Mouse (Mus musculus): Measurements from ENCODE around the gene Gpatch8. TPM values are rescaled to one million over a fixed set of nuclear protein-coding genes. Genes with fewer than 3 reads are reported as not detected.

Gpatch8 gene
- polyA plus RNA-seq, 1 experiment = 26.3 TPM

DNA sequence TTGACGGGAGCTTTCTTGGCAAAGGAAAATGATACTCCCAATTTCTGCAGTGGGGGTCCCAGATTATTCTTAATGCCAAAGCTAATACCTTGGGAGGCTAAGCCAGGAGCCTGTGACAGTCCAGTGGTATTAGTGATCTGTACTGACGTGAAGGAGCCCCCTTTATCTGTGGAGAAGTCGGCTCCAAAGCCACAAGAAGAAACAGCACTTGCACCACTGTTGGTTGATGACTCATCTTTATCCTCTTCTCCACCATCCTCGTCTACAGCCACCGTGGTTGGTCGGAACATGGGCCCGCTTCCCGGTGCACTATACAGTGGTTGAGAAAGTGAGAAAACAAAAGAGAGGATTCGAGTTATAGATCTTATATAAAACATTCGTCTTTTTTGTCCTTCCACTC, 74.4 kb downstream of the Gpatch8 start:
- peaks cover 66% of the 10 kb centered on the region for H3K36me3 ChIP-seq (ENCODE audit: control insufficient read depth, insufficient read depth, low read length)
- no peaks in the 10 kb centered on the region for H3K4me1 ChIP-seq (ENCODE audit: control insufficient read depth, insufficient read depth, insufficient read length, low read length)
- H3K27ac ChIP-seq (ENCODE audit: insufficient read depth, low read depth, low read length) = no peak overlapping the region
- H3K4me3 ChIP-seq (ENCODE audit: low read depth, low read length) = no peak overlapping the region
- TF ChIP-seq POLR2A (IDR thresholded peaks at IDR 0.05; ENCODE audit: low read depth, low read length) (no peak), CTCF (IDR thresholded peaks at IDR 0.05; ENCODE audit: extremely low read depth, insufficient read length, insufficient replicate concordance, low read depth, low read length) (no peak)
- H3K27me3 ChIP-seq (ENCODE audit: control insufficient read depth, insufficient read depth, low read length) = no peaks in the 10 kb centered on the region
- WGBS = 93% methylated on average over 10 of the region's 10 CpGs

DNA sequence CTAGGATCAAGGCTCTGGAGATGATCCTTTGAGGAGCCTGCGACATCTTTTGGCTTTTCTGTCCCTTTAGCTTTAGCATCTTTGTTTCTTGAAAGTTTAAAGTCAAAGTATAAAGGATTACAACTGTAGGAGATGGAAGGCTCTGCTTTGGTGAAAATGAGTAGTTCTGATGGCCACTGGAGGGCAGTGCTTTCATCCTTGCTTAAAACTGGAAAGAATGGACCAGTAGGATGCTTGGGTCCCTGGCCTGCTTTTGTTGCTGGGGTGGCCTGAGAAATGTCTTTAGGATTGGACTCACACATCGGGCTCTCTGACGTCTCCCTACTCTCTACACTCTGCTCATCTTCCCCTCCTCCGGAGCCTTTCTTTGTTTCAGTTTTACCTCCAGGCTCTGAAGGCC, 75.3 kb downstream of the Gpatch8 start:
- H3K36me3 ChIP-seq (ENCODE audit: control insufficient read depth, insufficient read depth, low read length) = peaks cover 62% of the 10 kb centered on the region
- H3K27ac ChIP-seq (ENCODE audit: insufficient read depth, low read depth, low read length) = no peak overlapping the region
- 99% methylated on average over 4 of the region's 4 CpGs for WGBS
- no peaks in the 10 kb centered on the region for H3K4me1 ChIP-seq (ENCODE audit: control insufficient read depth, insufficient read depth, insufficient read length, low read length)
- no peaks in the 10 kb centered on the region for H3K27me3 ChIP-seq (ENCODE audit: control insufficient read depth, insufficient read depth, low read length)
- H3K4me3 ChIP-seq (ENCODE audit: low read depth, low read length) = no peak overlapping the region
- TF ChIP-seq POLR2A (IDR thresholded peaks at IDR 0.05; ENCODE audit: low read depth, low read length) = no peak
- no peak for TF ChIP-seq CTCF (IDR thresholded peaks at IDR 0.05; ENCODE audit: extremely low read depth, insufficient read length, insufficient replicate concordance, low read depth, low read length)

DNA sequence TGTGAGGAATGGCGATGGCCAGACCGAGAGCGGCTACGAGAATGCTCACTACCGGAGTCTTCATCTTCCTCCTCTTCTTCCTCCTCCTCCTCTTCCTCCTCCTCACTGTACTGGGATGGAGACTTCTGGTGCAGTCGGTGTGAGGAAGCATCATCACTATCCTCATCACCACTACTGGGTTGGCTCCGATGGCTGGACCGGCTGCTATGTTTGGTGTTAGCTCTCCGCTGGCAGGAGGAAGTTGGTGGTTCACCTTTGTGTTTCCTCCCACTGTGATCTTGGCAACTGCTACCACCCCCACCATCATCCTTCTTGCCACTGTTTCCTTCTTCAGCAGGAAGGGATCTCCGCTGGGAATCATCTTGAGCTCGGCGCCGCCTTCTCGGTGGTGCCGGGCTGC, 76.1 kb downstream of the Gpatch8 start:
- no peak for TF ChIP-seq CTCF (IDR thresholded peaks at IDR 0.05; ENCODE audit: extremely low read depth, insufficient read length, insufficient replicate concordance, low read depth, low read length)
- no peak for TF ChIP-seq POLR2A (IDR thresholded peaks at IDR 0.05; ENCODE audit: low read depth, low read length)
- H3K36me3 ChIP-seq (ENCODE audit: control insufficient read depth, insufficient read depth, low read length) = peaks cover 62% of the 10 kb centered on the region

DNA sequence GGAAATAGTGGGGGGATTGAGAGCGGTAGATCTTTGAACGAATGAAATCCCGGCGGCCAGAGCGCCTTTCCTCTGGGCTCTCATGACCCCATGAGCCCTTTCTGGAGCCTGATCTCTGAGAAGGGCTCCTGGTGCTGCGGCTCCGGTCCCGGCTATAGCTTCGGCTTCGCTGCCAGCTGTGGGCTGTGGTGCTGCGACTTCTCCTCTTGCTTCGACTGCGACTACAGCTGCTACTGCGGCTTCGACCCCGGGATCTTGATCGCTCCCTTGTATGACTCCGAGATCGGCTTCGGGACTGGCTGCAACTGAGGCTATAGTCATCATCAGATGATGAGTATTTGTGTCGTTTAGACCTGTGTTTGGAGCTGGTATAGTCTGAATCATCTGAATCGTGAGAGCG, 76.6 kb downstream of the Gpatch8 start:
- TF ChIP-seq POLR2A (IDR thresholded peaks at IDR 0.05; ENCODE audit: low read depth, low read length) = no peak
- no peak for TF ChIP-seq CTCF (IDR thresholded peaks at IDR 0.05; ENCODE audit: extremely low read depth, insufficient read length, insufficient replicate concordance, low read depth, low read length)
- Histone ChIP-seq H3K27ac (ENCODE audit: insufficient read depth, low read depth, low read length) (no peak overlapping the region), H3K4me3 (ENCODE audit: low read depth, low read length) (no peak overlapping the region), H3K4me1 (ENCODE audit: control insufficient read depth, insufficient read depth, insufficient read length, low read length) (no peaks in the 10 kb centered on the region), H3K36me3 (ENCODE audit: control insufficient read depth, insufficient read depth, low read length) (peaks cover 60% of the 10 kb centered on the region), H3K27me3 (ENCODE audit: control insufficient read depth, insufficient read depth, low read length) (no peaks in the 10 kb centered on the region)
- WGBS = 95% methylated on average over 23 of the region's 23 CpGs

More for the DNA sequence above, 76.1 kb downstream of the Gpatch8 start:
- no peak overlapping the region for H3K4me3 ChIP-seq (ENCODE audit: low read depth, low read length)
- no peak overlapping the region for H3K27ac ChIP-seq (ENCODE audit: insufficient read depth, low read depth, low read length)
- 95% methylated on average over 15 of the region's 15 CpGs for WGBS
- H3K4me1 ChIP-seq (ENCODE audit: control insufficient read depth, insufficient read depth, insufficient read length, low read length) = no peaks in the 10 kb centered on the region
- H3K27me3 ChIP-seq (ENCODE audit: control insufficient read depth, insufficient read depth, low read length) = no peaks in the 10 kb centered on the region

DNA sequence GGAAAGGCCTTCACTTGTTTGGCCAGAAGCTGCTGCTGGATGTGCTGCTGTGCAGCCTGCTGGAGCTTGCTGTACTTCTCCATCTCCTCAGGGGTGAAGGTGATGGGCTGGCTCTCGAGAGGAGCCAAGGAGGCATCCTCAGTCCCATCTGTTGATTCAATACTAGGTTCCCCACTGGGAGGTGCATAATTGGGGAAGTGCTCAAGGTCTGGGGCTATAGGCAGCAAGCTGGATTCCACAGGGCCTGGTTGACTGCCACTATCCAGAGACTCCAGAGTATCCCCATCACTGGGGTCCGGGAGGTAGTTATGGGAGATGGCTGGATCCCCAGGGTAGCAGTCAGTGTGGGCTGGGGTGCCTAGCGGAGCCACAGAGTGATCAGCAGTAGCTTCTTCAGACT, 77.5 kb downstream of the Gpatch8 start:
- Histone ChIP-seq H3K4me3 (ENCODE audit: low read depth, low read length) (no peak overlapping the region), H3K27ac (ENCODE audit: insufficient read depth, low read depth, low read length) (no peak overlapping the region), H3K27me3 (ENCODE audit: control insufficient read depth, insufficient read depth, low read length) (no peaks in the 10 kb centered on the region), H3K4me1 (ENCODE audit: control insufficient read depth, insufficient read depth, insufficient read length, low read length) (no peaks in the 10 kb centered on the region), H3K36me3 (ENCODE audit: control insufficient read depth, insufficient read depth, low read length) (peaks cover 58% of the 10 kb centered on the region)
- TF ChIP-seq CTCF (IDR thresholded peaks at IDR 0.05; ENCODE audit: extremely low read depth, insufficient read length, insufficient replicate concordance, low read depth, low read length) (no peak), POLR2A (IDR thresholded peaks at IDR 0.05; ENCODE audit: low read depth, low read length) (no peak)
- WGBS = 91% methylated on average over 3 of the region's 3 CpGs

DNA sequence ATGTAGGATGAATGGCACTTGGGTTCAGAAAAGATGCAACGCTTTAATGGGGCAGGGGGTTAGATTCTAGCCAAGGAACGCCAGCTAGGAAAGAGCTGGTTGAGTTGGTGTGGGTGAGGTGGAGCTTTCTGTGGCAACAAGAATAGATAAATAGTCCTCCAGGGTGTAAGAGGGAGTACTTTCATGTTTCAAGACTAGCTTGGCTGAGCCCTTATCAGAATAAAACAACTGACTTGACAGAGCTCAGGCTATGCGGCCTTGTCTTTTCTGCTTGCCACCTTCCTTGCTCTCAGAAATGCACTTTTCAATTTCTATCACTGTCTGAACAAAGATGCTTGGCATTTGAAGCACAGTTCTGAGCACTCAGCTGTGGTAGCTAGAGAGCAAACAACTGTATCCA, 81.2 kb downstream of the Gpatch8 start:
- Histone ChIP-seq H3K4me1 (ENCODE audit: control insufficient read depth, insufficient read depth, insufficient read length, low read length) (no peaks in the 10 kb centered on the region), H3K27me3 (ENCODE audit: control insufficient read depth, insufficient read depth, low read length) (no peaks in the 10 kb centered on the region), H3K36me3 (ENCODE audit: control insufficient read depth, insufficient read depth, low read length) (peaks cover 31% of the 10 kb centered on the region), H3K4me3 (ENCODE audit: low read depth, low read length) (no peak overlapping the region), H3K27ac (ENCODE audit: insufficient read depth, low read depth, low read length) (no peak overlapping the region)
- 94% methylated on average over 3 of the region's 3 CpGs for WGBS
- no peak for TF ChIP-seq CTCF (IDR thresholded peaks at IDR 0.05; ENCODE audit: extremely low read depth, insufficient read length, insufficient replicate concordance, low read depth, low read length)
- no peak for TF ChIP-seq POLR2A (IDR thresholded peaks at IDR 0.05; ENCODE audit: low read depth, low read length)

DNA sequence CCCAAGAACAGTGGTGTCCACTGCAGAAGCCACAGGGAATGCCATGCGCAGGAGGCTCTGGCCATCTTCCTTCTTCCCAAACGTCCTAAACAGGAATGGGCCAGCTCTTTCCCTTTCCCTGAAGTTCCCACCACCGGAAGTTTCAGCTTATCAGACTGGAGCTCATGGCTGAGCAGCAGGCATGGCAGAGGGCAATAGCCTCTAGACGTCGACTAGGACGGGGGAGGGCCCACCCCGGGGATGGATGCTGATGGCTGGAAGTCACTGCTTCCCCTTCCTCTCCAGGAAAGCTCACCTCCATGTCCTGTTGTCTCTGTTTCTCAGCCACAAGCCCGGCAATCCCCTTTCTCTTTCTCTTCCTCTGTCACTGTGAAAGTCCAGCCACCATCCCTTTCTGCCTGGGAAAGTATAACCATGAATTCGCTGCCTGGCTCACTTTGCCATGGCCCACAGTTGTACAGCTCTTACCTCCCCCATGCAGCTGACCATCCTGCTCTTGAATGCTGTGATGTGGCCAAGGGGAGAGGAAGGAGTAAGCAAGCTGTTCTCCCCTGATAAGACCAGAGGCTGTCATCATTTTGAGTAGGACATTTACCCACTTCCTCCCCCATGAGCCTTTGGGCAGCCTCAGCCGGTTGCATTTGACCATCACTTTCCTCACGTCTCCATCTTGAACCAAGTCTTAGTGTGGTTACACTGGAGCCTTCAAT, 86.4 kb downstream of the Gpatch8 start, which contains the start of gene Itga2b:
Gene Itga2b (minus strand): TSS at position 475 of the 710 bp plus-strand sequence.
- no peaks in the 10 kb centered on the region for H3K36me3 ChIP-seq (ENCODE audit: control insufficient read depth, insufficient read depth, low read length)
- TF ChIP-seq POLR2A (IDR thresholded peaks at IDR 0.05; ENCODE audit: low read depth, low read length) = no peak
- no peak for TF ChIP-seq CTCF (IDR thresholded peaks at IDR 0.05; ENCODE audit: extremely low read depth, insufficient read length, insufficient replicate concordance, low read depth, low read length)

More for the DNA sequence above, 86.4 kb downstream of the Gpatch8 start, which contains the start of gene Itga2b:
- H3K27me3 ChIP-seq (ENCODE audit: control insufficient read depth, insufficient read depth, low read length) = no peaks in the 10 kb centered on the region
- H3K4me1 ChIP-seq (ENCODE audit: control insufficient read depth, insufficient read depth, insufficient read length, low read length) = peaks cover 13% of the 10 kb centered on the region
- H3K27ac ChIP-seq (ENCODE audit: insufficient read depth, low read depth, low read length) = no peak within 1 kb of the TSS
- no peak within 1 kb of the TSS for H3K4me3 ChIP-seq (ENCODE audit: low read depth, low read length)
- WGBS = 52% methylated on average over 11 of the region's 11 CpGs
